Mouse (Mus musculus) olfactory bulb, adult 2 months (tissue): ENCODE data around the gene Gbp6.

ENCODE experiments used
- CTCF ChIP-seq: fragments of 200-500 bp; IDR thresholded peaks from 2 replicates; pipeline ENCODE4 v1.5.1; 2012; ENCODE audit warnings: low read depth, mild to moderate bottlenecking, low read length, moderate library complexity; ENCODE audit not compliant: insufficient read depth
- POLR2A ChIP-seq: fragments of 200-500 bp; IDR thresholded peaks from 2 replicates; pipeline ENCODE4 v1.6.1; 2012; ENCODE audit warnings: mild to moderate bottlenecking, low read depth, low read length, moderate library complexity; ENCODE audit not compliant: insufficient read depth

DNA sequence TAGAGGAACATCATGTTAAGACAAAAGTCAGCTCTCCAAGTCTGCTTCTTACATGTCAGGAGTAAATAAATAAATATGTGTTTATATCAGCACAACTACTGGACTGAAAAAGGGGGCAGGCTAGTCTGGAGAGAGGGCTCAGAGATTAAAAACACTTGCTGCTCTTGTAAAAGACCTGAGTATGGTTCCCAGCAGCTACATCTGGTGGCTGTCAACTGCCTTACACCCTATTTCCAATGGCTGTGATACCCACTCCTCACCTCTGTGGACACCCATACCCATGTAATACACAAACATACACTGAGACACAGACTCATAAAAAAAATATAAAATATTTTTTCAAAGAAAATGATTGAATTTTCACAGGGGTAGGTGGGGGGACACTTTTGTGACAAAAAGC lies 41.0 kb downstream of the Gbp6 start:
- no peak for TF ChIP-seq CTCF
- TF ChIP-seq POLR2A: no peak
